Mouse (Mus musculus): ENCODE data around the gene Vegfa.

The Vegfa gene

GRCm38 (mm10) chr17:46032257-46032991 lies at the start of gene Vegfa:
TSS of gene Vegfa (minus strand) at chr17:46032369.
- peak; percentile 92 to 99 for DNase-seq (ENCODE audit: inconsistent age in 2 of 2, low spot score in 1 of 2)

- DNase-seq (ENCODE audit: inconsistent age in 2 of 2, low spot score in 1 of 2): no peak
These were observed 49.5 kb upstream of the Vegfa start for GRCm38 (mm10) chr17:46081657-46082056.

DNA sequence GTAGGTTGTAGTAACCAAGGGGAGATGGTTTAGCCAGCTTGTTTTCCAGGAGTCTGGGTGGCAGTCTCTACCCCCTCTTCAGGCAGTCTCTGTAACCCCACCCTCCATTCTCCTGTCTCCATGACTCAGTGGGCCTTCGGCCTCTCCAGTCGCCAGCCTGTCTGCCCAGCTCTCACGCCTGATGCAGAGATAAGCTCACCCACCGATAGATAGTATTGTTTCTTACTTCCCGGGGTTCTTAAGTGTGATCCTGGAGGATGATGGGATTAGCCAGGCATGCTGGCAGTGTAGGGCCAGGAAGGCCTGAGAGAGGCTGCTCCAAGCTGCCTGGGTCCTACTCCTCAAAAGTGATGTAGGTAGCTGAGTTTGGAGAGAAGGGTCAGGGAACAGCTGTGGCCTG lies 48.9 kb upstream of the Vegfa start:
- DNase-seq (ENCODE audit: inconsistent age in 2 of 2, low spot score in 1 of 2): no peak

DNA sequence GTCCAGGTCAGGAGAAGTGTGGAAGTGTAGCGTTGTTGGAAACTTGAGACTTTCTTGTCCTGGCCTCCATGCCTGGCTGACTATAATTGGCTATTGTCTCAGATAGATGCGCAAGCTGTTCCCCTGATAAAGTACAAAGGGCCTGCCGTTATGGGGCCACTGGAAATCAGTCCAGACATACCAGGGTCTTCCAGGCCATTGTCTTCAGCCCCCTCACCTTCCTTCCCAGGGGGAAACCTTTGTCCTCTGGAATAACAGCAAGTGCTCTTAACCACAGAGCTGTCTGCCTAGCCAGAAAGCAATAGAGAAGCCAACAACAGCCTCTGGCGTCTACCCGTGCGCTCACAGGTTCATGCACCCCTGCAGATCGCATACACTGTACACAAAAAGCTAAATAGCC lies 48.2 kb upstream of the Vegfa start:
- DNase-seq (ENCODE audit: inconsistent age in 2 of 2, low spot score in 1 of 2): no peak

DNA sequence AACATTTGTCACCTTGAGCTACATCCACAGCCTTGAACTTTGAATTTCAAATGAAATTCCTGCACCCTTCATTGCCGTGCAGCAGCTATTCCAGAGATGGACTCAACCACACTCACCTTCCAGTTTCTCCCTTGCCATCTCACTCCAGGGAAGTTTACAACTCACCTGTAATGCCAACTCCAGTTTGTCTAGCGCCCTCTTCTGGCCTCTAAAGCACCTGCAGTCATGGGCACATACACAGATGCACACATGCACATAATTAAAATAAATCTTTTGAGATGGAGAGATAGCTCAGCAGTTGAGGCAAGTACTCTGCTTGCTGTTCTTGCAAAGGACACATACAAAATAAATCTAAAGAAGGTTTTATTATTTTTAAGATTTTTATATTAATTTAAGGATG lies 46.9 kb upstream of the Vegfa start:
- DNase-seq (ENCODE audit: inconsistent age in 2 of 2, low spot score in 1 of 2): peak in 1 of 2 experiments; percentile 48

DNA sequence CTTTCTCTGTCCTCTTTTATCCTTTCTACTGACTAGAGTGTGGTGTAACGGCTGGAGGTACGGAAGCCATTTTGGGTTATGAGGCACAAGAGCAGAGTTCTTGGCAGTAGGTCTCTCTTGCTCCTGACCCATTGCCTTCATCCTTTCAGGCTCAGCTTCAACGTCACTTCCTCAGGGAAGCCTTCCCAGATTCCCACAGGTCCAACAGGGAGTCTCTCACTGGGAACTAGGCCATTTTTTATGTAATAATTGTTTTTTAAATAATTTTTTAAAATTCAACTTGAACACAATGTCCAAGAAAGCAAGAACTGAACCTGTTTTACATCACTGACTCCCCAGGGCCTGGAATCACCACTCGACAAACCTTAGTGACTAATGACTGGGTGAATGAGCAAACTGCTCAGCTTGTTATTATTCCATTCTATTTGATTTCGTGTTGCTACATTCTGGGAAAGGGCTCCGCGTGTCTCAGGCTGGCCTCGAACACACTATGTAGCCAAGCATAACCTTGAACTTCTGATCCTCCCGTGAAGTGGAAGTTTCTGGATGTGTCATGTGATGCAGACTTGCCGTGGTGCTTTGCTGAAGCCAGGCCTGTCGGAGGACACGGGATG lies 45.9 kb upstream of the Vegfa start:
- peak in 1 of 2 experiments; percentile 54 for DNase-seq (ENCODE audit: inconsistent age in 2 of 2, low spot score in 1 of 2)

DNA sequence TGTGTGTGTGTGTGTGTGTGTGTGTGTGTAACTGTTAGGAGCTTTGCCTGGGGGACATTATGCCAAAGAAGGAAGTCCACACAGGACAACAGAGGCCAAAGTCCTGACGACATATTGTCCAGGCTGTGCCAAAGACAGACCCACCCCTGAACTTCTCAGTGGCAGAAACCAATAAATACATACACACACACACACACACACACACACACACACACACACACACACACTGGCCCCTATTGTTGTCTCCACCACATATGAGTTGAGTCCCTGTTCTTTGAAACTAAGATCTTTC lies 44.0 kb upstream of the Vegfa start:
- DNase-seq (ENCODE audit: inconsistent age in 2 of 2, low spot score in 1 of 2): no peak

DNA sequence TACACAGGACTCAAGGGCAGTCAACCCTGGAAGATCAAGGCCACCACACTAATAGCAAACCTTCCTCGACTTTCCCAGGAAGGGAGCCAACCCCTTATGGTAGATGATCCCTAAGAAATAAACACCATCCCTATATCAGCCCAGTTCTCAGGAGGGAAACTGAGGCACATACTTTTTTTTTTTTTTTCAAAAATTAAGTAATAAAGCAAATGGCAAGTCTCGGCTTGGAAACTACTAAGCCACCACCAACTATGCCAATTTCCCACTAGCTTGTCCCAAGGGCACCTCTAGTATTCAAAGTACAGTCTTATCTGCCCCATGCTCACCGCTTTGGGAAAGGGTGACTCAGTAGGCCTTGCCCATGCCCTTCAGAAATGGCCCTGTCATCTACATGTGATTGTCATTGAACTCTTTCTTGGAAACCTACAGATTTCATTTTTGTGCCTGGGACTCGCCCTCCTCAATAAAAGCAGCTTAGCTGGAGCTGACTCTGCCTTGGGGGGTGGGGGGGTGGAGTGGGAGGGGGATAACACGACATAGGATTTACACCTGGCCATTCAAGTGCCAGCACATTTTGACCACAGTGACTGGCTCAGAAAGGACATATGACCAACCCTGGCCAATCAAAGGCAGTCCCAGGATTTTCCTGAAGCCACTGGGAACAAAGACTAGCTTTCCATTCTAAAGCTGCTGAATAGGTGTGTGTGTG lies 43.5 kb upstream of the Vegfa start:
- peak; percentile 77 to 90 for DNase-seq (ENCODE audit: inconsistent age in 2 of 2, low spot score in 1 of 2)

- peak; percentile 59 to 87 for DNase-seq (ENCODE audit: inconsistent age in 2 of 2, low spot score in 1 of 2)
These were observed 42.9 kb upstream of the Vegfa start for GRCm38 (mm10) chr17:46075116-46075485.

GRCm38 (mm10) chr17:46074398-46075115 lies 42.4 kb upstream of the Vegfa start:
- DNase-seq (ENCODE audit: inconsistent age in 2 of 2, low spot score in 1 of 2): no peak

DNA sequence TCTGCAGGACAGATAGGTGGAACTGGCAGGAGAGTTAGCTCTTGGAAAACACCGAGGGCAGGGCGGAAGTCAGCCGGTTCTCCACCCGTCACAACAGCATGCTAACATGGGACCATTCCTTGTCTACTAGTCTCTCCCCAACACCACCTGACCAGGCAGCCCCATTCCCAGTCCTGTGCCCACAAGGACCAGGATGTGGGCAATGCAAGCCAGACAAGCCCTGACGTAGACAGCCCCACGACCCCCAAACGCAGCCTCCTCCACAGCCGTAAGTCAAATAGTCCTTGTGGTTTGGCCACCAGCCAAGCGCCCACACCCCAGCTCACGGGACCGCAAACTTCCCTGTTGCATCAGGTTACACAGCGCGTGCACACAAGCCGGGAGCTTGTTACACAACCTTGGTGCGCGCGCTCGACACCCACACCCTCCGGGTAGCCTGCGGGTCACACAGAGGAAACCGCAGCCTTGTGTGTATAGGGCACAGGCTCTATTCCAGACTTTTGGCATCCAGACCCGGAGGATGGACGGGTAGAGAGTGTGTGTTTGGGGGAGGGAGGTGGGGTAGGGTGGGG lies 41.6 kb upstream of the Vegfa start:
- DNase-seq (ENCODE audit: inconsistent age in 2 of 2, low spot score in 1 of 2): peak; percentile 80 to 92

DNA sequence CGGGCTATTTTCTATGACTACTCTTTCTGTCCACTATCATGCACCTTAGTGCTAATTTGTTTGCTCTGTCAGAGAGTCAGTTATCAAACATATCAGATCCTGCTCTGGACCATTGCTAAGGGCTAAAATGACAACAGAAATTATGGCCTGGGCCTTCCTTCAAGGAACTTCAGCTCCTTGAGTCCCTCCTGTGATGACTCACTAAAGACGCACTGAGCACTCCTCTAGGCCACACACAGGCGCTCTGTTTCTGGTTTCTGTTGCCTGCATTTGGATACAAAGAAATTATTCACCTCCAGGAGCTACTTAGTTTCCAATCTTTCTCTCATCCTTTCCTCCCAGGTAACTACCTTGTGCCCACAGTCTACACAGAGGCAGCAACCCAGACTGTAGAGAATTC lies 39.4 kb upstream of the Vegfa start:
- DNase-seq (ENCODE audit: inconsistent age in 2 of 2, low spot score in 1 of 2): peak in 1 of 2 experiments; percentile 54

DNA sequence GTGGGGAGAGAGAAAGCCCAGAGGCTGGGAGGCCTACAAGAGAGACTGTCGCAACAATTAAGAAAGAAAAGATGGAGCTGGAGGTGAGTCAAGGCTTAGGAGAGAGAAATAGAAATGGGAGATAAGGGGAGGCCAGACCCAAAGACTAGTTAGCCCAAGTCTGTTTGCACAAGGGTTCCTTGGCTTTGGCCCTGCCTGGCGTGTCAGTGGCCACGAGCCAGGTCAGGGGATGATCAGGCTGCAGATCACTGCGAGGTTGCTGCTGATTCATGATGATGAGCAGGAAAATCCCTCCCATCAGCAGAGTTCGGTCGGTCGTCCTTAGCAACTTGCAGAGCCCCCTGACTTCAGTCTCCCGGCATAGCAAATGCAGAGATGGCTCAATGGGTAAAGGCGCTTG lies 37.9 kb upstream of the Vegfa start:
- DNase-seq (ENCODE audit: inconsistent age in 2 of 2, low spot score in 1 of 2): peak; percentile 37 to 89

- DNase-seq (ENCODE audit: inconsistent age in 2 of 2, low spot score in 1 of 2): no peak
These were observed 31.8 kb upstream of the Vegfa start for GRCm38 (mm10) chr17:46063974-46064312.

GRCm38 (mm10) chr17:46063283-46063973 lies 31.3 kb upstream of the Vegfa start:
- DNase-seq (ENCODE audit: inconsistent age in 2 of 2, low spot score in 1 of 2): no peak

GRCm38 (mm10) chr17:46060253-46060652 lies 28.1 kb upstream of the Vegfa start:
- DNase-seq (ENCODE audit: inconsistent age in 2 of 2, low spot score in 1 of 2): no peak

GRCm38 (mm10) chr17:46059226-46059825 lies 27.2 kb upstream of the Vegfa start:
- no peak for DNase-seq (ENCODE audit: inconsistent age in 2 of 2, low spot score in 1 of 2)

DNA sequence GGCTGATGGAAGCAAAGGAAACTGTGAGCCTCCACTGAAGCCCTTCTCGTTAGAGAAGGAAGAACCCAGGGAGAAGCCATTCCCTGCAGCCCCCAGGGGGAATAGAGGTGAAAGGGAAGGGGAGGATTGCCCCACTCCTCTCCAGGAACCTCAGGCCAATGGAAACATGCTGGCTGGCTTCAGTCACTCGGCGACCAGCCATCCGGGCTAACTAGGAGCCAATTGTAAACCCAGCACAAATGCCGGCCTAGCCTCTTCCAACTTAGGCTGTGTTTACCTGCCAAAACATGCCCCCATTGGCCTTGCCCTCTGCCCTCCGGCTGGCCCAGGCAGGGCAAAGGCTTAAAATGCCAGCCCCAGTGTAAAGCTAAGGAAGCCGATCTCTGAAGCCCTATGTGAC lies 24.1 kb upstream of the Vegfa start:
- no peak for DNase-seq (ENCODE audit: inconsistent age in 2 of 2, low spot score in 1 of 2)

- DNase-seq (ENCODE audit: inconsistent age in 2 of 2, low spot score in 1 of 2): no peak
These were observed 23.6 kb upstream of the Vegfa start for GRCm38 (mm10) chr17:46055736-46056135.

DNA sequence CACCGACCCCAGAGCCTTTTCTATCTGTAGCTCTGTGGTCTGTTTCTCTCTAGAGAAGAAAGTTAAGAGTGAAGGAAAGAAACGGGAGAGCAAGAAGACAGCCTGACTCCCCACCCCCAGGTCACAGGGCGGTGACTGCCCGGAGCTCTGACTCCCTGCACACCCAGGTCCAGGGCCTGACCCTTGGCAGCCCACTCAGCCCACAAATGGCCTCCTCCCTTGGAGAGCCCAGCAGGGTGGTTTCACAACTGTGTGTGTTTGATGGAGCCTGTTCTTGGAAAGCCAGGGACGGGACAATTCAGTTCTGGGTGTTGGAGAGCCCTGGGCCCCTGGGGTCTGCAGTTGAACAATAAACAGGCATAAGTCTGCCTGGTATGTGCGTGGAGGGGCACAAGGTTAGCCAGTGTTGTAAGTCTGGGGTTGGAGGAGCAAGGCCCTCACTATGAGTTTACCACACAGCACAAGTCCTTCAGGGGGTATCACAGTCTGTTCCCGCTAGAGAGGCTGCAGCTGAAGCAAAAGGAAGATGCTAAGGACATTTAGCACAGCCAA lies 21.2 kb upstream of the Vegfa start:
- DNase-seq (ENCODE audit: inconsistent age in 2 of 2, low spot score in 1 of 2): no peak

Data from adrenal gland, adult (tissue).